Mouse (Mus musculus) stomach, embryonic 15.5 days (tissue): ENCODE results near the gene Wwc2. TPM values are rescaled to one million over a fixed set of nuclear protein-coding genes. Genes with fewer than 3 reads are reported as not detected.

Experiments used
- ATAC-seq: fragments of 200-750 bp; cut with Nextera tagmentation; 2 replicates; pipeline ENCODE4 v1.8.0; 2017; ENCODE audit warnings: low read depth, moderate number of reproducible peaks, moderate TSS enrichment; ENCODE audit not compliant: insufficient read depth, low FRiP score
- H3K27ac ChIP-seq: fragments of 300-500 bp; sonication (generic); 2 replicates; pipeline ENCODE4 v1.5.1; 2015; ENCODE audit warnings: mild to moderate bottlenecking, inconsistent platforms
- H3K27me3 ChIP-seq: fragments of 300-500 bp; sonication (generic); replicated peaks from 2 replicates; pipeline ENCODE4 v1.6.1; 2015; ENCODE audit warnings: inconsistent platforms
- H3K36me3 ChIP-seq: fragments of 300-500 bp; sonication (generic); 2 replicates; pipeline ENCODE4 v1.6.1; 2015; ENCODE audit warnings: inconsistent platforms
- H3K4me1 ChIP-seq: fragments of 300-500 bp; sonication (generic); 2 replicates; pipeline ENCODE4 v1.6.1; 2015; ENCODE audit warnings: inconsistent platforms
- H3K4me2 ChIP-seq: fragments of 300-500 bp; sonication (generic); 2 replicates; pipeline ENCODE4 v1.6.1; 2015; ENCODE audit warnings: mild to moderate bottlenecking, inconsistent platforms
- H3K4me3 ChIP-seq: fragments of 300-500 bp; sonication (generic); replicated peaks from 2 replicates; pipeline ENCODE4 v1.5.1; 2015; ENCODE audit warnings: inconsistent platforms
- H3K9ac ChIP-seq: fragments of 300-500 bp; sonication (generic); 2 replicates; pipeline ENCODE4 v1.6.1; 2015; ENCODE audit warnings: inconsistent platforms
- H3K9me3 ChIP-seq: fragments of 300-500 bp; sonication (generic); 2 replicates; pipeline ENCODE4 v1.6.1; 2016; ENCODE audit warnings: inconsistent platforms
- WGBS: fragments of 180-500 bp; shearing (Covaris S2); methylation state at CpG from one replicate; pipeline ENCODE4 v1.1.7; 2015; 5-methylcytosine and 5-hydroxymethylcytosine counted together
- polyA plus RNA-seq: library from polyadenylated mRNA; unstranded; fragments of >200 nt; fragmentation: Nextera tagmentation; extraction: Ambion mirVana; gene quantifications from 2 replicates; pipeline ENCODE4 v1.2.1, GENCODE M21; 2015

Wwc2 gene
- polyA plus RNA-seq, 1 experiment from 2014 or later, result 10.5 TPM

GRCm38 (mm10) chr8:47915521-47915920 lies 75.2 kb downstream of the Wwc2 start:
- peaks cover 6% of the 10 kb centered on the region; the same call in 1 of the 2 replicates for H3K4me1 ChIP-seq
- WGBS, result 54% methylated on average over 2 of the region's 2 CpGs
- no peaks in the 10 kb centered on the region for H3K9me3 ChIP-seq
- H3K4me3 ChIP-seq, result no peak overlapping the region
- H3K27me3 ChIP-seq, result no peaks in the 10 kb centered on the region
- H3K9ac ChIP-seq, result no peak overlapping the region
- no peak overlapping the region for H3K27ac ChIP-seq
- H3K4me2 ChIP-seq, result no peak overlapping the region
- peaks cover 8% of the 10 kb centered on the region; the same call in 1 of the 2 replicates for H3K36me3 ChIP-seq
- no peak for ATAC-seq

- 93% methylated on average over 7 of the region's 7 CpGs for WGBS
- Histone ChIP-seq H3K27ac (no peak overlapping the region), H3K4me3 (no peak overlapping the region), H3K4me2 (no peak overlapping the region), H3K36me3 (0 out of 2 replicates have a peak, but pooled peaks cover 2% of the 10 kb centered on the region), H3K4me1 (peaks cover 6% of the 10 kb centered on the region; the same call in 1 of the 2 replicates), H3K9me3 (no peaks in the 10 kb centered on the region), H3K9ac (no peak overlapping the region), H3K27me3 (no peaks in the 10 kb centered on the region)
- 0 out of 2 replicates have a peak, but pooled peaks have one; percentile 14 for ATAC-seq
Observed at GRCm38 (mm10) chr8:47914946-47915345, 75.8 kb downstream of the Wwc2 start.

GRCm38 (mm10) chr8:47914161-47914560 lies 76.6 kb downstream of the Wwc2 start:
- peaks cover 6% of the 10 kb centered on the region; the same call in 1 of the 2 replicates for H3K4me1 ChIP-seq
- ATAC-seq, result no peak
- no peaks in the 10 kb centered on the region for H3K36me3 ChIP-seq
- no peak overlapping the region for H3K4me3 ChIP-seq
- no peak overlapping the region for H3K9ac ChIP-seq
- no peak overlapping the region for H3K27ac ChIP-seq
- WGBS, result 79% methylated on average over 8 of the region's 8 CpGs
- no peak overlapping the region for H3K4me2 ChIP-seq
- H3K27me3 ChIP-seq, result no peaks in the 10 kb centered on the region
- no peaks in the 10 kb centered on the region for H3K9me3 ChIP-seq

- Histone ChIP-seq H3K4me2 (no peak overlapping the region), H3K36me3 (no peaks in the 10 kb centered on the region), H3K27ac (no peak overlapping the region), H3K4me1 (peaks cover 6% of the 10 kb centered on the region; the same call in 1 of the 2 replicates), H3K27me3 (no peaks in the 10 kb centered on the region), H3K9me3 (no peaks in the 10 kb centered on the region), H3K9ac (no peak overlapping the region), H3K4me3 (no peak overlapping the region)
- 94% methylated on average over 9 of the region's 9 CpGs for WGBS
- ATAC-seq, result no peak
Observed at GRCm38 (mm10) chr8:47913621-47914020, 77.1 kb downstream of the Wwc2 start.

- no peak for ATAC-seq
- Histone ChIP-seq H3K4me1 (no peaks in the 10 kb centered on the region), H3K4me2 (no peak overlapping the region), H3K36me3 (no peaks in the 10 kb centered on the region), H3K9ac (no peak overlapping the region), H3K27ac (no peak overlapping the region), H3K9me3 (no peaks in the 10 kb centered on the region), H3K4me3 (no peak overlapping the region), H3K27me3 (no peaks in the 10 kb centered on the region)
- 96% methylated on average over 11 of the region's 11 CpGs for WGBS
Observed at GRCm38 (mm10) chr8:47909681-47910080, 81.0 kb downstream of the Wwc2 start.

GRCm38 (mm10) chr8:47907056-47907455 lies 83.7 kb downstream of the Wwc2 start:
- Histone ChIP-seq H3K4me1 (no peaks in the 10 kb centered on the region), H3K4me3 (no peak overlapping the region), H3K27me3 (no peaks in the 10 kb centered on the region), H3K9ac (no peak overlapping the region), H3K9me3 (no peaks in the 10 kb centered on the region), H3K4me2 (no peak overlapping the region), H3K27ac (no peak overlapping the region), H3K36me3 (no peaks in the 10 kb centered on the region)
- 84% methylated on average over 9 of the region's 9 CpGs for WGBS
- no peak for ATAC-seq

GRCm38 (mm10) chr8:47906142-47906541 lies 84.6 kb downstream of the Wwc2 start:
- Histone ChIP-seq H3K4me1 (no peaks in the 10 kb centered on the region), H3K9ac (no peak overlapping the region), H3K4me3 (no peak overlapping the region), H3K4me2 (no peak overlapping the region), H3K27ac (no peak overlapping the region), H3K9me3 (no peaks in the 10 kb centered on the region), H3K27me3 (no peaks in the 10 kb centered on the region), H3K36me3 (no peaks in the 10 kb centered on the region)
- no peak for ATAC-seq
- 85% methylated on average over 9 of the region's 9 CpGs for WGBS

GRCm38 (mm10) chr8:47905256-47905655 lies 85.5 kb downstream of the Wwc2 start:
- 86% methylated on average over 7 of the region's 7 CpGs for WGBS
- Histone ChIP-seq H3K27me3 (no peaks in the 10 kb centered on the region), H3K4me3 (no peak overlapping the region)

GRCm38 (mm10) chr8:47904004-47904403 lies 86.7 kb downstream of the Wwc2 start:
- no peak for ATAC-seq
- no peak overlapping the region for H3K4me2 ChIP-seq
- no peaks in the 10 kb centered on the region for H3K9me3 ChIP-seq
- H3K27ac ChIP-seq, result no peak overlapping the region
- H3K4me3 ChIP-seq, result no peak overlapping the region
- 78% methylated on average over 7 of the region's 7 CpGs for WGBS
- H3K36me3 ChIP-seq, result 0 out of 2 replicates have a peak, but pooled peaks cover 2% of the 10 kb centered on the region
- no peaks in the 10 kb centered on the region for H3K4me1 ChIP-seq
- H3K27me3 ChIP-seq, result no peaks in the 10 kb centered on the region
- H3K9ac ChIP-seq, result no peak overlapping the region

More at GRCm38 (mm10) chr8:47905256-47905655, 85.5 kb downstream of the Wwc2 start:
- Histone ChIP-seq H3K36me3 (no peaks in the 10 kb centered on the region), H3K9me3 (no peaks in the 10 kb centered on the region), H3K27ac (no peak overlapping the region), H3K9ac (no peak overlapping the region), H3K4me1 (no peaks in the 10 kb centered on the region), H3K4me2 (no peak overlapping the region)
- no peak for ATAC-seq

- Histone ChIP-seq H3K27me3 (no peaks in the 10 kb centered on the region), H3K4me1 (no peaks in the 10 kb centered on the region), H3K9ac (no peak overlapping the region), H3K9me3 (no peaks in the 10 kb centered on the region), H3K27ac (no peak overlapping the region), H3K36me3 (0 out of 2 replicates have a peak, but pooled peaks cover 3% of the 10 kb centered on the region), H3K4me3 (no peak overlapping the region), H3K4me2 (no peak overlapping the region)
- no peak for ATAC-seq
- WGBS, result 86% methylated on average over 3 of the region's 3 CpGs
Observed at GRCm38 (mm10) chr8:47902704-47903103, 88.0 kb downstream of the Wwc2 start.

GRCm38 (mm10) chr8:47900361-47900760 lies 90.4 kb downstream of the Wwc2 start:
- no peak for ATAC-seq
- WGBS, result 89% methylated on average over 9 of the region's 9 CpGs

GRCm38 (mm10) chr8:47899891-47900290 lies 90.8 kb downstream of the Wwc2 start:
- Histone ChIP-seq H3K4me3 (no peak overlapping the region), H3K9me3 (no peaks in the 10 kb centered on the region), H3K27me3 (no peaks in the 10 kb centered on the region), H3K4me1 (no peaks in the 10 kb centered on the region), H3K27ac (no peak overlapping the region), H3K36me3 (0 out of 2 replicates have a peak, but pooled peaks cover 3% of the 10 kb centered on the region), H3K4me2 (no peak overlapping the region), H3K9ac (no peak overlapping the region)
- WGBS, result 96% methylated on average over 3 of the region's 3 CpGs
- no peak for ATAC-seq

More at GRCm38 (mm10) chr8:47900361-47900760, 90.4 kb downstream of the Wwc2 start:
- H3K4me3 ChIP-seq, result no peak overlapping the region
- H3K27me3 ChIP-seq, result no peaks in the 10 kb centered on the region
- no peak overlapping the region for H3K27ac ChIP-seq
- H3K9me3 ChIP-seq, result no peaks in the 10 kb centered on the region
- H3K4me1 ChIP-seq, result no peaks in the 10 kb centered on the region
- H3K36me3 ChIP-seq, result 0 out of 2 replicates have a peak, but pooled peaks cover 3% of the 10 kb centered on the region
- H3K4me2 ChIP-seq, result no peak overlapping the region
- no peak overlapping the region for H3K9ac ChIP-seq

- no peaks in the 10 kb centered on the region for H3K36me3 ChIP-seq
- WGBS, result 87% methylated on average over 3 of the region's 3 CpGs
- H3K4me1 ChIP-seq, result 0 out of 2 replicates have a peak, but pooled peaks cover 3% of the 10 kb centered on the region
- ATAC-seq, result no peak
- H3K27ac ChIP-seq, result no peak overlapping the region
- no peak overlapping the region for H3K9ac ChIP-seq
- no peak overlapping the region for H3K4me3 ChIP-seq
- H3K27me3 ChIP-seq, result no peaks in the 10 kb centered on the region
- H3K9me3 ChIP-seq, result no peaks in the 10 kb centered on the region
- H3K4me2 ChIP-seq, result no peak overlapping the region
Observed at GRCm38 (mm10) chr8:47892419-47892818, 98.3 kb downstream of the Wwc2 start.
